Mouse (Mus musculus) lung, adult 2 months (tissue): ENCODE measurements around the gene Gxylt1.
A peak's percentile ranks its signal among the peaks of the same experiment; 100 is the strongest.

Experiments used
- CTCF ChIP-seq: fragments of 200-500 bp; IDR thresholded peaks from 2 replicates; pipeline ENCODE4 v1.5.1; 2011; ENCODE audit warnings: mild to moderate bottlenecking, low read length, control low read depth; ENCODE audit not compliant: insufficient read depth
- POLR2A ChIP-seq: fragments of 200-500 bp; IDR thresholded peaks from 2 replicates; pipeline ENCODE4 v1.6.1; 2011; ENCODE audit warnings: low read depth, mild to moderate bottlenecking, control low read depth, low read length, borderline replicate concordance; ENCODE audit errors: extremely low read depth

DNA sequence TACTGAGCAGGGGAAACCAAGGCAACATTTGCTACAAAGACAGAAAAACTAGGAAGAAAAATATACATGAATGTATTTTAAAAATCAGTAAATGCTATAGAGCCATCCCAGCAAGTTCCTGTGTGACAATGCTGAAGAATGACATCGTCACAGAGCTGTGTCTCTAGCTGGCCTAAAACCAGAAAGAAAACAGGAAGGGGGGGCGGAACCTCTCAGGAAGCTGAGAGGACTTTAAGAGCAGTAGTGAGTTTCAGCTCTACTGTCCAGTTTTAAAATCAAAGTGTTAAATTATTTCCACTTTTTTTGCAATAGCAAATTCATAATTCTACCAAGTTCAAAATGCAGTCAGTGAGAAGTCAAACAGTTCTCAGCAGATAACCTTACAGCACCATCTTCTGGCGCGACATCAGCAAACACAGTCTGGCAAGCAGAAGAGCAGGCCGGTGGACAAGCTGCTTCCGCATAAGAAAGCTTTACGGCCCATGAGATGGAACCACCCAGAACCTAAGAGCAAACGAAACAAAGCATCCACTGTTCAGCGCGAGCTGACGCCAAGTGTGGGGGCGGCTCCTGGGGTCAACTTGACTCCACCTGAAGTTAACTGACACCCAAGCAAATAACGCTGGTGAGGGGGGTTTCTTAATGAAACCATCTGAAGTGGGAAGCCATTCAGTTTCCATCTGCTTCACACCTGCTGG is 23.3 kb downstream of the Gxylt1 start:
- TF ChIP-seq CTCF = 0 out of 2 replicates have a peak, but pooled peaks have one; percentile 19
- TF ChIP-seq POLR2A = no peak
